Mouse (Mus musculus): ENCODE measurements around the gene Macrod1. TPM values are rescaled to one million over a fixed set of nuclear protein-coding genes. Genes with fewer than 3 reads are reported as not detected.
"Not testable (repeated sequence)": the region's sequence is repeated elsewhere in the genome, so short reads cannot be mapped to it uniquely, and the experiment has no call there.

Gene Macrod1
- polyA plus RNA-seq, 1 experiment from 2014 or later = 3.4 TPM

DNA sequence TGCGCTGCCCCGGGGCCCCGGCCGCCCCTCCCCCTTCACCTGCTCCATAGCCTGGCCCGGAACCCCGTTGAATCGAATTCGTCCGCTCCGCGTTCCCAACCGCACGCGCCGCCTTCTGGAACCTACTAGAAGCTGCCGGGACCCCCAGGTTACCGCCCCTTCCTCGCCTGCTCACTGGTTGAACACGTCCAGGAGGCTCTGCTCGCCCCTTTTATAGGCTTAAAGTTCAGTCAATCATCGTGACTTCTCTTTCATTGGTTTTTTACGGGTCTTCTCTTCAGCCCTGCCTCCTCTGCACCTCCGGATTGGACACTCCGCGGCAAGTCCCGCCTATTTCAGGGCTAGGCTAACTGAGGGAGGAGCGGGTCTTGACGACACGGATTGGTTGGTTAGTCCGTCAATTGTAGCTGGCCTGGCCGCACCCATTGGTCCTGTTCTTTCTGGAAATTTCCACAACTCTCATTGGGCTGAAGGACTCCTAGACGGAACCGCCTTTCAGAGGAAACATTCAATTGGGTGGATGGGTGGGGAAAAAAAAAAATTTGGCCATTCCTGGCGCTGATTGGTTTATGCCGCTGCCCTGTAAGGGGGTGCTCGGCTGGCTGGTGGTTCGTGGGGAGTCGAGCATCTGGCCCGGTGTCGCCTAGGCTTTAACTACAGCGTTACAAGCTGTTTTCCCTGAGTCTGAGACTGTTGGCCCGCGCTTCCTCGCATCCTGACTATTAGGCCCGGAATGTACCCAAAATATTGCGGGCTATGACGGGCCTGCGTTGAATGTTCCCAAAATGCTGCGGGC is 16.6 kb upstream of the Macrod1 start, which contains the start of gene Stip1:
Gene Stip1, minus strand, starts transcription at position 127 of the 796 bp plus-strand sequence.
- Histone ChIP-seq H3K4me1 (replicated peaks) (peaks cover 30% of the 10 kb centered on the region), H3K4me3 (peak within 1 kb of the TSS; percentile 94), H3K9me3 (no peaks in the 10 kb centered on the region), H3K27ac (peak within 1 kb of the TSS; percentile 98), H3K36me3 (peaks cover 32% of the 10 kb centered on the region), H3K27me3 (ENCODE audit: insufficient read depth, poor library complexity, severe bottlenecking) (no peaks in the 10 kb centered on the region)
- WGBS = under 1% methylated on average over 49 of the region's 49 CpGs
- DNase-seq (ENCODE audit: low spot score) = peak; percentile 99

DNA sequence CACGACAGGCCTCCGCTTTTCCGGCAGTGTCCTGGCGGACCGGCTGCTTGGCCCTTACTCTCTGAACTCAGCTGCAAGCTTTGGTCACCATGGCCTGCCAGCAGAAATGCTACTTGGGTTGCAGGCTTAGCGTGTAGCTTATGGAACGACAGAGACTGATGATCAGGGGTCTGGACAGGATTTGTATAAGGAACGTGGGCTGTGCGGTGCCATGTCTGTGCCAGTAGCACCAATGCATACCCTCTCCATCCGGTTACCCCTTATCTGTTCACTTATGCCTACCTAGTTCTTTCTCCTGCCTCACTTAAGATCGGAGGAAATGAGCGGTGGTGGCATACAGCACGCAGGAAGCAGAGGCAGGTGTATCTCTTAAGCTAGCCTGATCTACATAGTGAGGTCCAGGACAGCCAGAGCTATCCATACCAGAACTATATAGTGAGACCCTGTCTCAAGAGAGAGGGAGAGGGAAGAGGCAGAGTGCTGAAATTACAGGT is 15.9 kb upstream of the Macrod1 start:
- 32% methylated on average over 13 of the region's 13 CpGs for WGBS
- peak overlapping the region; percentile 95 for H3K27ac ChIP-seq
- H3K4me1 ChIP-seq (replicated peaks) = peaks cover 30% of the 10 kb centered on the region
- peak overlapping the region; percentile 94 for H3K4me3 ChIP-seq
- H3K9me3 ChIP-seq = no peaks in the 10 kb centered on the region
- no peak for DNase-seq (ENCODE audit: low spot score)
- H3K36me3 ChIP-seq = peaks cover 25% of the 10 kb centered on the region
- no peaks in the 10 kb centered on the region for H3K27me3 ChIP-seq (ENCODE audit: insufficient read depth, poor library complexity, severe bottlenecking)

DNA sequence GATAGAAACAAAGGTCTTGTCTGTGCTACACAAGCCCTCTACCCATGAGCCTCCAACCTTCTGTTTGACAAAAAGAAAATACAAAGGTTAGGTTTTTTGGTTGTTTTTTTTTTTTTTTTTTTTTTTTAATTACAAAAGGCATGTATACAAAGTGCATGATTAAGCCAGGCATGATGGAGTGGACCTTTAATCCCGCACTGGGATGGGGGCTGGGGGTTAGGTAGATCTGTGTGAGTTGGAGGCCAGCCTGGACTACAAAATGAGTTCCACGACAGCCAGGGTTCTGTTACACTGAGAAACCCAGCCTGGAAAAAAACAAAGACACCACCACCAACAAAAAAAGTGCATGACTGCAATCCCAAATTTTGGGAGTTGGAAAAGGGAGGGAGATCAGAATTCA is 15.4 kb upstream of the Macrod1 start:
- peaks cover 30% of the 10 kb centered on the region for H3K4me1 ChIP-seq (replicated peaks)
- H3K27me3 ChIP-seq (ENCODE audit: insufficient read depth, poor library complexity, severe bottlenecking) = no peaks in the 10 kb centered on the region
- peak overlapping the region; percentile 94 for H3K4me3 ChIP-seq
- peak overlapping the region; percentile 95; the same call in 1 of the 2 replicates for H3K27ac ChIP-seq
- no peaks in the 10 kb centered on the region for H3K9me3 ChIP-seq
- no peak for DNase-seq (ENCODE audit: low spot score)
- H3K36me3 ChIP-seq = peaks cover 24% of the 10 kb centered on the region
- WGBS = 90% methylated on average over 2 of the region's 2 CpGs

DNA sequence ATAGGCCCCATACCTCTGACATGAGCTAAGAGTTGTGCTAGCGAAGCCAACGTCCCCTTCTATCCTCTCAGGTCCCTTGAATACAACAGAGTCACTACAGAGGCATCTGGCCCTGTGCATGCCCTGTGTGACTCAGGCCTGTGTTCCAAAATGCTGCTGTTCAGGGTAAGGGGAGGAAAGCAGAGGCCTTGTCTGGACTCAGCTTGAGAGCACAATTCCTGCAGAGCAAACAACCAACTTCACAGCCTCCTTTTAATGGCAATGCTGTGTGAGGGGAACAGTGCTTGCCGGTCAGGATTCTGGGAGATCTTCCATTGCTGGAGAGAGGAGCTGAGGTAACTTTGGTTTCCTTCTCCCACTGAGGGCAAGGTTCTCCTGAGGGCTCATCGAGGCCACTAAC is 12.3 kb upstream of the Macrod1 start:
- WGBS = 68% methylated on average over 4 of the region's 4 CpGs
- H3K4me1 ChIP-seq (replicated peaks) = peaks cover 7% of the 10 kb centered on the region
- DNase-seq (ENCODE audit: low spot score) = no peak
- H3K27ac ChIP-seq = peak overlapping the region; percentile 23; the same call in 1 of the 2 replicates
- H3K4me3 ChIP-seq = no peak overlapping the region
- H3K36me3 ChIP-seq = no peaks in the 10 kb centered on the region
- no peaks in the 10 kb centered on the region for H3K27me3 ChIP-seq (ENCODE audit: insufficient read depth, poor library complexity, severe bottlenecking)
- no peaks in the 10 kb centered on the region for H3K9me3 ChIP-seq

DNA sequence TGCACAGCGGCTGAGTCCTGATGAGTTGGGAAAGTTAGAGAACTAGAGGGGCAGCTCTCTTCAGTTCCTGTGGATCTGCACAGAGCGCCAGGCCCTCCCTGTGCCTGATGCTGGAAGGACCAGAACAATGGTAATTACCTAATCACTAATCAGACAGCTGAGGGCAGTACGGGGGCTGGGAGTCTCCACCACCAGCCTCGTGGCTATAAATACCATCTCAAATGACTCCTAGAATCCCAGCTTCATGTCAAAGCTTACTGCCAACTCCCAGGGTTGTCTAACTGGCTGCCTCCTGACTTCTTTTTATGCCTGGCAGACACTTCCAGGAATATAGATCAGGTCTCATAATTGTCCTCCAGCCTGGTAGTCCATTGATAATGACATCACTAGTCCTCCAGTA is 11.9 kb upstream of the Macrod1 start:
- WGBS = 53% methylated on average over 4 of the region's 4 CpGs
- Histone ChIP-seq H3K36me3 (no peaks in the 10 kb centered on the region), H3K27ac (peak overlapping the region; percentile 23; the same call in 1 of the 2 replicates), H3K27me3 (ENCODE audit: insufficient read depth, poor library complexity, severe bottlenecking) (no peaks in the 10 kb centered on the region), H3K9me3 (no peaks in the 10 kb centered on the region), H3K4me3 (no peak overlapping the region), H3K4me1 (replicated peaks) (peaks cover 7% of the 10 kb centered on the region)
- DNase-seq (ENCODE audit: low spot score) = no peak

DNA sequence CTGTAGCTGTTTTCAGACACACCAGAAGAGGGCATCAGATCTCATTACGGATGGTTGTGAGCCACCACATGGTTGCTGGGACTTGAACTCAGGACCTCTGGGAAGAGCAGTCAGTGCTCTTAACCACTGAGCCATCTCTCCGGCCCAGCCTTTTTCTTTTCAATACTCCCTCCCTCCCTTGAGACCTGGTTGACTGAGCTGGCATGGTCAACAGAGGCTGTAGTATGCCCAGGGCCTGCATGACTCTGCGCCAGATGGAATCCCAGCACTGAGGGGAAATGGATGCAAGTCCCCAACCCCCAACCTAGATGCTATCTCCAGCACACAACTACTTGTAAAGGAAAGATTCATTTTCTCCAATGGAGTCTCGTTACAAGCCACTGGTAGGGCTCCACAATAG is 3.2 kb upstream of the Macrod1 start:
- H3K4me3 ChIP-seq; H3K27ac ChIP-seq; DNase-seq (ENCODE audit: low spot score); H3K36me3 ChIP-seq; H3K9me3 ChIP-seq: not testable (repeated sequence)
- Histone ChIP-seq H3K27me3 (ENCODE audit: insufficient read depth, poor library complexity, severe bottlenecking) (peaks cover 31% of the 10 kb centered on the region), H3K4me1 (replicated peaks) (peaks cover 24% of the 10 kb centered on the region)
- WGBS = 86% methylated on average over 4 of the region's 4 CpGs

DNA sequence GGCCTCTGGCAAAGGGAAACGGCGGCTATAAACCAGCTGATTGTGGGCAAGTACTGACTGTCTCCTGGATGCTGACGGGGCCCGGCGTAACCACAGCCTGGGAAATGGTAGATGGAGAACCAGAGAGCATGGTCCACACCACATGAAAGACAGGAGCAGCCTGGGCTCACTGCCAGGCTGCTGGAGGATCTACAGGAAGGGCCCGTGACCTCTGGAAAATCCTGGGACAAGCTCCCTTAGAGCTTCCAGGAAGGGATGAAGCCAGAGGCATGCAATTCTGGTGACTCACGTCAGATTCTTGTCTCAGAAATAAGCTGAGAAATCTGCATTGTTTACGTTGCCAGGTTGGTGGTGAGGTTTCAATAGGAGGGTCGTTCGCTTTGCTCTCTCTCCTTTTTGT is 1.8 kb upstream of the Macrod1 start:
- H3K4me3 ChIP-seq = no peak overlapping the region
- H3K9me3 ChIP-seq = no peaks in the 10 kb centered on the region
- peaks cover 30% of the 10 kb centered on the region for H3K4me1 ChIP-seq (replicated peaks)
- no peak overlapping the region for H3K27ac ChIP-seq
- 75% methylated on average over 10 of the region's 10 CpGs for WGBS
- H3K36me3 ChIP-seq = no peaks in the 10 kb centered on the region
- no peak for DNase-seq (ENCODE audit: low spot score)
- peaks cover 45% of the 10 kb centered on the region for H3K27me3 ChIP-seq (ENCODE audit: insufficient read depth, poor library complexity, severe bottlenecking)

DNA sequence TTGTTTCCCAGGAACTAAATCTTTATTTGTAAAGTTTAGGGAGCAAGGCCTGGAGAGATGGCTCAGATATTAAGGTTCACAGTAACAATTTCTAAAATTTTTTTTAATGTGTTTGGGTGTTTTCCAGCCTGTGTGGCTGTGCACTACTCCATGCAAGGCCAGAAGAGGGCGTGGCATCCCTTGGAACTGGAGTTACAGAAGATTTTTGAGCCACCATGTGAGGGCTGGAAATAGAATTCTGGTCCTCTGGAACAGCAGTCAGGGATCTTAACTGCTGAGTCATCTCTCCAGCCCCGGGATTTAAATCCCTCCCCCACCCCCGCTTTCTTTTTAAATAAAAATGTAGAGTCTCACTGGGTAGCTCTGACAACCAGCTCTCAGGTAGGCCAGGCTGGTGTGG is 1.4 kb upstream of the Macrod1 start:
- no peak overlapping the region for H3K27ac ChIP-seq
- peaks cover 34% of the 10 kb centered on the region for H3K4me1 ChIP-seq (replicated peaks)
- H3K4me3 ChIP-seq = no peak overlapping the region
- peaks cover 49% of the 10 kb centered on the region for H3K27me3 ChIP-seq (ENCODE audit: insufficient read depth, poor library complexity, severe bottlenecking)
- H3K9me3 ChIP-seq = no peaks in the 10 kb centered on the region
- no peak for DNase-seq (ENCODE audit: low spot score)
- no peaks in the 10 kb centered on the region for H3K36me3 ChIP-seq
- WGBS = 48% methylated on average over 3 of the region's 3 CpGs

DNA sequence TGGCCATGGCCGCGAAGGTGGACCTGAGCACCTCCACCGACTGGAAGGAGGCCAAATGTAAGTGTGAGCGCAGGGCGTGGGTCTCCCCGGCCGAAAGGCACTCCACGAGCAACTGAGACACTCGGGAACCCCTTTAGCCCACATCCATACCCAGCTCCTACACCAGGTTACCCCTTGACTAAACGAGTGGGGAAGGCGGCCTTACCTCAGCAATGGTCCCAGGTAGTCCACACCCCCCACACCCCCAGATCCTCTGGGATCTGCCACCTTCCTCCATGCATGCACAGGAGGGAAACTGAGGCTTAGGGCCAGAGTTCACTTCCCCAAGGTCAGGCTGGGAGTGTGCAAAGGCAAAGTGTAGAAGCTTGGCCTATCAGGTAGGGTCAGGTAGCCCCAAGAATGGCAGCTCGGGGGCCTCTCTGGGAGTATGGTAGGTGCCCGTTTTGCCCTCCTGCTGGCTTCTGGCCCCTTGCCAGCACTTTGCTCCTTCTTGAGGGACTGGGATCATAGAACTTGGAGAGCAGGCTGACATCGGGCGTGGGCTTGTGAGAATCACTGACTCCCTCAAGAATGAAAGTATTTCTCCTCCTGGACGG is 614 bp downstream of the Macrod1 start:
- no peaks in the 10 kb centered on the region for H3K36me3 ChIP-seq
- peak overlapping the region; percentile 79 for H3K4me3 ChIP-seq
- peaks cover 57% of the 10 kb centered on the region for H3K27me3 ChIP-seq (ENCODE audit: insufficient read depth, poor library complexity, severe bottlenecking)
- H3K27ac ChIP-seq = peak overlapping the region; percentile 79
- H3K9me3 ChIP-seq = no peaks in the 10 kb centered on the region
- DNase-seq (ENCODE audit: low spot score) = no peak
- 4% methylated on average over 16 of the region's 16 CpGs for WGBS
- H3K4me1 ChIP-seq (replicated peaks) = peaks cover 34% of the 10 kb centered on the region

DNA sequence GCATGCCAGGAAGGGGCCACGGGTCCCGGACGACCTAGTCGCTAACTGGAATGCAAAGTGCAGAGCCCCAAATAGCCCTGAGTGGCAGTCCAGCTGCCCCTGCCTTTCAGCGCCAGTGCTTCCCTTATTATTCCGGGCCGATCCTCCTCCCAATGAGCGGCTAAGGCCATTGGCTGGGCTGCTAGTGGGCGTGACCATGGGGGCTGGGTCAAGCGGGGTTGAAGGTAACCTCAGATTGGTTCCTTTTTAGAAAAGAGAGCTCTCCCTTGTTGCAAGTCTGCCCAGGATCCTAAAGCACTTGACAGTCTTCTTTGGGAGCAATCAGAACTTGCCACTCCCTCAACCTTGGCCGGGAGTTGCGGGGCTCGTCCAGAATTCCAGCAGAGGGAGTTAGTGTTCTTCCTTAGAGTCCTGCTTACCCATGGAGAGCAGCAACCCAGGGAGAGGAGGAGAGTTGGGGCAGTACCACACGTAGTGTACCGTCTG is 1.2 kb downstream of the Macrod1 start:
- peak; percentile 92 for DNase-seq (ENCODE audit: low spot score)
- Histone ChIP-seq H3K27me3 (ENCODE audit: insufficient read depth, poor library complexity, severe bottlenecking) (peaks cover 57% of the 10 kb centered on the region), H3K4me1 (replicated peaks) (peaks cover 34% of the 10 kb centered on the region), H3K9me3 (no peaks in the 10 kb centered on the region), H3K4me3 (peak overlapping the region; percentile 79), H3K27ac (peak overlapping the region; percentile 79), H3K36me3 (no peaks in the 10 kb centered on the region)
- WGBS = 0% methylated on average over 15 of the region's 15 CpGs

DNA sequence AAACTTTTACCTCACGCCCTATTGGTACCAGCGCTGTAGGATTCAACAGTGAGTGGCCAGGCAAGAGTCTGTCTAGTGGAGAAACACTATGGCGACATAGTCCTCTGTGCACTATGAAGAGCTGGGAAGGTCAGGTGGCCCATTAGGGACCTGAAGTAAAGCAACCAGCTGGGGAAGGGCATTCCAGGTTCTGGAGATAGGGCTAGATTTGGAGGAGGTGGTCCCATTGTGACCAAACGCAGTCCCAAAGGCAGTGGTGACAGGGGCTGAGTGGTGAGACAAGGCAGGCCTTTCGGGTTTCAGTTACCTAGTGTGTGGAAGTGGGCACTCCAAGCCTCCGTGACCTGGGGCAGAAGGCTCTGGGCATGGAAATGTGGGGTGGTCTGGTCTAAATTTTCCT is 1.9 kb downstream of the Macrod1 start:
- Histone ChIP-seq H3K4me3 (peak overlapping the region; percentile 79), H3K4me1 (replicated peaks) (peaks cover 34% of the 10 kb centered on the region), H3K27ac (peak overlapping the region; percentile 79), H3K27me3 (ENCODE audit: insufficient read depth, poor library complexity, severe bottlenecking) (peaks cover 57% of the 10 kb centered on the region), H3K36me3 (no peaks in the 10 kb centered on the region), H3K9me3 (no peaks in the 10 kb centered on the region)
- 56% methylated on average over 6 of the region's 6 CpGs for WGBS
- DNase-seq (ENCODE audit: low spot score) = no peak

DNA sequence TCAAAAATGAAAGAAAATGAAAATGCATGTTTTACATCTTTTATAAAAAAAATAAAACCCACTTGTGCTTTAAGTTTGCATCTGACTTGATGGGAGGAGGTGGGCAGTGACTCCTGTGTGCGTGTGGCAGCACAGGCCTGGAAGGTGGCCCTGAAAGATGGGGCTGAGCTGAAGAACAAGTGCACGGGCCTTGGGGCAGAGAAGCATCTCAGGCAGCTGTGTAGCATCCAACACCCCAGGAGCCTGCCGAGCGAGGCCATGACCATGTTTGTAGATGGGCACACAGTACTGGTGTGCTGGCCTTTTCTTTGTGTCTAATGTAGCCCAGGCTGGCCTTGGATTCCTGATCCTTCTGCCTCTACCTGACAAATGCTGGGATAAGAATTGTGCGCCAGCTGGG is 5.5 kb downstream of the Macrod1 start:
- no peak for DNase-seq (ENCODE audit: low spot score)
- Histone ChIP-seq H3K27me3 (ENCODE audit: insufficient read depth, poor library complexity, severe bottlenecking) (peaks cover 58% of the 10 kb centered on the region), H3K27ac (no peak overlapping the region), H3K4me1 (replicated peaks) (peaks cover 51% of the 10 kb centered on the region), H3K4me3 (no peak overlapping the region), H3K9me3 (no peaks in the 10 kb centered on the region), H3K36me3 (no peaks in the 10 kb centered on the region)
- 81% methylated on average over 5 of the region's 5 CpGs for WGBS

DNA sequence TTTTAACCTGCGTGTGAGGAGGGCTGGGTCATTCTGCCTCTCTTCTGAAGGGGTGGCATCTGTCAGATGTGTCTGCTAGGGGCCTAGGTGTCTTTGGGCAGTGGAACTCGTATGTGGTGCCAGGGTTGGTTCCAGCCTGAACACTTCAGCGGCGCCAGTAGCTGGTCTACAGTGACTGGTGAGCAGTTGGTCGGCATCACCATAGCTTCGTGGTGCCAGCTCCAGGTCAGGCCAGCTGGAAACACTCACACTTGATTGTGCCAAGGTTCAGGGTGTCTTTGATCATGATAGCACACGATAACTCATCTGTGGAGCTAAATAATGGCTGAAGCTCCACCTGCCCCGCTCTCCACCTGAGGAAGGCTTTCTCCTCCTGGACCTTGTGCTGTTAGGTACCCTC is 6.3 kb downstream of the Macrod1 start:
- Histone ChIP-seq H3K4me3 (no peak overlapping the region), H3K36me3 (no peaks in the 10 kb centered on the region), H3K27me3 (ENCODE audit: insufficient read depth, poor library complexity, severe bottlenecking) (peaks cover 62% of the 10 kb centered on the region), H3K4me1 (replicated peaks) (peaks cover 51% of the 10 kb centered on the region), H3K9me3 (no peaks in the 10 kb centered on the region), H3K27ac (no peak overlapping the region)
- no peak for DNase-seq (ENCODE audit: low spot score)
- WGBS = 91% methylated on average over 8 of the region's 8 CpGs
